ENCODE assay signal across 9 mouse cellular contexts in genomic region chr9:89879574-89879973, GRCm38 (mm10). TPM values are rescaled to one million over a fixed set of nuclear protein-coding genes. Genes with fewer than 3 reads are reported as not detected.
DNase-seq lines count a peak whose midpoint lies in the region; ATAC-seq and TF ChIP-seq lines count a peak whose summit lies in the region.
"Had no signal": no experiment of that assay in that cellular context is flagged by ENCODE, and none has a peak within 500 bp of the region (broad histone marks: within the 10 kb centered on the region; RNA-seq: fewer than 3 reads in every experiment).

No protein-coding gene starts in this region.

- no peaks in the 10 kb centered on the region for H3K4me1 ChIP-seq in heart, embryonic 12.5 days (replicated peaks)
- H3K4me1 ChIP-seq in heart, adult 2 months (ENCODE audit: control insufficient read depth, insufficient read depth, low read length), result no peaks in the 10 kb centered on the region
- H3K4me1 ChIP-seq in E14TG2a.4 (replicated peaks; ENCODE audit: low read depth, low read length), result no peaks in the 10 kb centered on the region
- no peaks in the 10 kb centered on the region for H3K4me1 ChIP-seq in forebrain, embryonic 11.5 days (replicated peaks; ENCODE audit: control insufficient read depth, insufficient read depth, low read length)
- H3K4me1 ChIP-seq: stomach, embryonic 15.5 days had no signal

- WGBS in heart, embryonic 12.5 days, result 63% methylated on average over 31 of the region's 31 CpGs
- WGBS in heart, adult 2 months, result 48% methylated on average over 31 of the region's 31 CpGs
- 59% methylated on average over 31 of the region's 31 CpGs for WGBS in forebrain, embryonic 11.5 days

- no peak overlapping the region for H3K9ac ChIP-seq in heart, embryonic 12.5 days
- no peak overlapping the region for H3K9ac ChIP-seq in heart, adult 2 months (ENCODE audit: low read depth, low read length)
- H3K9ac ChIP-seq in forebrain, embryonic 11.5 days (ENCODE audit: low read length), result no peak overlapping the region
- H3K9ac ChIP-seq: stomach, embryonic 15.5 days had no signal

- DNase-seq in heart, adult 2 months, result no peak
- DNase-seq in forebrain, embryonic 11.5 days (ENCODE audit: low spot score), result peak; percentile 61
- no peak for DNase-seq in layer of hippocampus, postnatal 10 days (ENCODE audit: low spot score in 2 of 2)
- no peak for DNase-seq in thymus, postnatal 25 days

- intact Hi-C loops in heart, adult 2 months (cut with DNase I), result no loop called here

- H3K79me2 ChIP-seq in heart, adult 2 months (replicated peaks; ENCODE audit: control insufficient read depth, insufficient read depth, low read length), result no peaks in the 10 kb centered on the region

- ATAC-seq in heart, embryonic 12.5 days (ENCODE audit: insufficient number of reproducible peaks, low FRiP score), result no peak
- peak; percentile 77 for ATAC-seq in forebrain, embryonic 11.5 days (replicated peaks; ENCODE audit: low FRiP score)
- peak; percentile 89 for ATAC-seq in megakaryocyte progenitor cell, adult 5-6 weeks (replicated peaks; ENCODE audit: poor library complexity)
- ATAC-seq in erythroid progenitor cell, adult 5-6 weeks (replicated peaks; ENCODE audit: low FRiP score, poor library complexity, severe bottlenecking), result no peak

- peaks cover 50% of the 10 kb centered on the region for H3K27me3 ChIP-seq in heart, embryonic 12.5 days (replicated peaks)
- H3K27me3 ChIP-seq in heart, adult 2 months (ENCODE audit: control insufficient read depth, insufficient read depth, low read length), result peaks cover 14% of the 10 kb centered on the region
- H3K27me3 ChIP-seq in E14TG2a.4 (ENCODE audit: insufficient read depth, low read length), result peaks cover 46% of the 10 kb centered on the region
- peaks cover 34% of the 10 kb centered on the region for H3K27me3 ChIP-seq in forebrain, embryonic 11.5 days (ENCODE audit: control insufficient read depth, insufficient read depth, low read length)

- H3K4me2 ChIP-seq in heart, embryonic 12.5 days, result peak overlapping the region; percentile 61
- no peak overlapping the region for H3K4me2 ChIP-seq in forebrain, embryonic 11.5 days (ENCODE audit: low read depth, low read length, severe bottlenecking)
- H3K4me2 ChIP-seq: stomach, embryonic 15.5 days had no signal

- H3K27ac ChIP-seq in heart, embryonic 12.5 days (ENCODE audit: poor library complexity, severe bottlenecking), result no peak overlapping the region
- H3K27ac ChIP-seq in heart, adult 2 months, result no peak overlapping the region
- H3K27ac ChIP-seq in forebrain, embryonic 11.5 days (ENCODE audit: low read depth, low read length), result no peak overlapping the region
- H3K27ac ChIP-seq: stomach, embryonic 15.5 days had no signal

- TF ChIP-seq POLR2A in heart, adult 2 months (IDR thresholded peaks at IDR 0.05; ENCODE audit: insufficient read depth, low read depth, low read length), result no peak

- H3K36me3 ChIP-seq in heart, embryonic 12.5 days, result no peaks in the 10 kb centered on the region
- no peaks in the 10 kb centered on the region for H3K36me3 ChIP-seq in heart, adult 2 months (ENCODE audit: control insufficient read depth, insufficient read depth, low read length)
- no peaks in the 10 kb centered on the region for H3K36me3 ChIP-seq in E14TG2a.4 (ENCODE audit: insufficient read depth, low read length)
- no peaks in the 10 kb centered on the region for H3K36me3 ChIP-seq in forebrain, embryonic 11.5 days (ENCODE audit: control insufficient read depth, insufficient read depth, low read length)
- H3K36me3 ChIP-seq: stomach, embryonic 15.5 days had no signal

- peaks cover 15% of the 10 kb centered on the region for H3K9me3 ChIP-seq in heart, embryonic 12.5 days (replicated peaks)
- peaks cover 61% of the 10 kb centered on the region for H3K9me3 ChIP-seq in E14TG2a.4 (ENCODE audit: low read length)
- no peaks in the 10 kb centered on the region; the same call in 1 of the 2 replicates for H3K9me3 ChIP-seq in forebrain, embryonic 11.5 days (ENCODE audit: control insufficient read depth, low read length)
- H3K9me3 ChIP-seq: stomach, embryonic 15.5 days had no signal

- TF ChIP-seq EP300 in heart, adult 2 months (IDR thresholded peaks at IDR 0.05; ENCODE audit: insufficient read depth, low read depth, low read length), result no peak

- TF ChIP-seq CTCF in heart, adult 2 months (IDR thresholded peaks at IDR 0.05), result no peak
- TF ChIP-seq CTCF in E14TG2a.4 (conservative IDR thresholded peaks at IDR 0.05; ENCODE audit: low read length), result no peak

- H3K4me3 ChIP-seq in heart, embryonic 12.5 days, result peak overlapping the region; percentile 33
- no peak overlapping the region for H3K4me3 ChIP-seq in heart, adult 2 months
- H3K4me3 ChIP-seq in E14TG2a.4 (replicated peaks; ENCODE audit: low read length), result 0 out of 2 replicates have a peak overlapping the region, but pooled peaks have one; percentile 23
- H3K4me3 ChIP-seq in forebrain, embryonic 11.5 days (ENCODE audit: low read depth, low read length), result peak overlapping the region; percentile 0; the same call in 1 of the 2 replicates
- H3K4me3 ChIP-seq: stomach, embryonic 15.5 days had no signal

RNA-seq across cellular contexts. Expression of gene Rasgrf1, which starts 30.1 kb away (rescaled TPM):
- 0.06 and 0.10 TPM in 2 replicates for polyA plus RNA-seq in heart, embryonic 12.5 days (2016; fragmentation: Nextera tagmentation; extraction: Ambion mirVana)
- not detected for total RNA-seq in heart, adult 2 months (2021)
- polyA plus RNA-seq in heart, adult 2 months (2012; rRNA removed), result not detected in 2 replicates
- polyA plus RNA-seq in forebrain, embryonic 11.5 days (2014; fragmentation: Nextera tagmentation; extraction: Ambion mirVana), result 0.08 TPM in 1 of 2 replicates, not detected in the other
- 0.02 and 0.07 TPM in 2 replicates for total RNA-seq in megakaryocyte progenitor cell, adult 5-6 weeks (2015)
- total RNA-seq in megakaryocyte progenitor cell, adult 5-6 weeks (2017), result not detected in 2 replicates
- not detected in 2 replicates for total RNA-seq in erythroid progenitor cell, adult 5-6 weeks (2015; ENCODE audit: low replicate concordance)
- not detected in 2 replicates for total RNA-seq in erythroid progenitor cell, adult 5-6 weeks (2017; ENCODE audit: low replicate concordance)
- 100 to 1,000 TPM; 153 to 156 TPM for total RNA-seq in layer of hippocampus, postnatal 10 days (2021)

Comparison
In these comparisons a context has a peak if more than half of its experiments do, and no peak if none do; other contexts are left out.
1. ATAC-seq: peak in forebrain, embryonic 11.5 days (single experiment) and megakaryocyte progenitor cell, adult 5-6 weeks (single experiment); none in heart, embryonic 12.5 days (single experiment) and erythroid progenitor cell, adult 5-6 weeks (single experiment).
2. RNA of gene Rasgrf1, which starts 30.1 kb away (total RNA-seq): 153 to 156 TPM in layer of hippocampus, postnatal 10 days; not detected in heart, adult 2 months, 0.02 to 0.07 TPM in megakaryocyte progenitor cell, adult 5-6 weeks and not detected in erythroid progenitor cell, adult 5-6 weeks; every median in the first group is over 100 times any median in the second.